In the genomic region with DNA sequence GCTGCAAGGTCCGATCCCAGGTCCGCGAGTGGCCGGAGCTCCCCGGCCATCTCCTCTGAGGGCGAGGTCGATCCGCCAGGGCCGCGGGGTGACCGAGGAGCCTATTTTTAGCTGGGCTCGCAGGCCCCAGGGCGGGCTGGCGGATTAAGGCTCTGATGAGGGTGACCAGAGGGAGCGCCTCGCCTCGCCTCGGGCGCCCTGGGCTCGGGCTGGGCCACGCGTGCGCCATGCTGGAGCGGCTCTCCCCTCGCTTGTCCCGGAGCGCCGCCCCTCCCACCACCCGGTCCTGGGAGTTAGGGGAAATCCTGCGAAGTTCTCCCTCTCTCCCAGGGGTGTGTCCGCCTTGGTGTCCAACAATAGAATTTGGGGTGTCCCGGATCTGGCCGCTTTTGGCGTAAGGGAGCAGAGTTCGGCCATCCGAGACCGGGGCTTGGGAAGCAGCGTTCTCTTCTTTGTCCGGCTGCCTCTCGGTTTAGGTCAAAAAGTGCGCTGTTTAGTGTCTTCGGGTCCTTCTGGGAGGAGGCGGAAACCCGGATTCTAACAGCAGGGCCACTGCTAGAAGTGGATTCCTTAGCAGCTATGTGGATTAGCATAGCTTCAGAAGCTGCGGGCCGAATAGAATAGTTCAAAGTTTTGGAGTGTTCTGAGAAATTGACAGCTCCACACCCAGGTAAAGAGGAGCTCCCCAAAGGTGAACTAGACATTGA, we compare ENCODE assay signal across 8 mouse cellular contexts. TPM values are rescaled to one million over a fixed set of nuclear protein-coding genes. Genes with fewer than 3 reads are reported as not detected.
DNase-seq lines count a peak whose midpoint lies in the region; ATAC-seq and TF ChIP-seq lines count a peak whose summit lies in the region.

No protein-coding gene starts in this region.

- no peaks in the 10 kb centered on the region for H3K9me3 ChIP-seq in embryonic facial prominence, embryonic 14.5 days (ENCODE audit: control insufficient read depth, low read length)
- no peaks in the 10 kb centered on the region for H3K9me3 ChIP-seq in heart, embryonic 12.5 days (replicated peaks)
- H3K9me3 ChIP-seq in kidney, embryonic 16.5 days (ENCODE audit: low read length), result no peaks in the 10 kb centered on the region
- H3K9me3 ChIP-seq in lung, embryonic 14.5 days (ENCODE audit: low read depth, low read length), result no peaks in the 10 kb centered on the region

- no peaks in the 10 kb centered on the region for H3K36me3 ChIP-seq in embryonic facial prominence, embryonic 14.5 days (ENCODE audit: control insufficient read depth, insufficient read depth, low read length)
- H3K36me3 ChIP-seq in heart, embryonic 12.5 days, result 0 out of 2 replicates have a peak, but pooled peaks cover 2% of the 10 kb centered on the region
- no peaks in the 10 kb centered on the region for H3K36me3 ChIP-seq in kidney, embryonic 16.5 days (ENCODE audit: insufficient read depth, low read length)
- H3K36me3 ChIP-seq in lung, embryonic 14.5 days (ENCODE audit: insufficient read depth), result 0 out of 2 replicates have a peak, but pooled peaks cover 4% of the 10 kb centered on the region

- peak overlapping the region; percentile 93 for H3K27ac ChIP-seq in embryonic facial prominence, embryonic 14.5 days (replicated peaks; ENCODE audit: low read depth, low read length)
- peak overlapping the region; percentile 99 for H3K27ac ChIP-seq in heart, embryonic 12.5 days (ENCODE audit: poor library complexity, severe bottlenecking)
- peak overlapping the region; percentile 98 for H3K27ac ChIP-seq in kidney, embryonic 16.5 days (ENCODE audit: low read length)
- H3K27ac ChIP-seq in lung, embryonic 14.5 days (ENCODE audit: low read depth), result peak overlapping the region; percentile 97

- peak; percentile 80 for DNase-seq in adrenal gland, adult 2 months
- DNase-seq in embryonic facial prominence, embryonic 14.5 days (ENCODE audit: low spot score), result peak; percentile 73
- DNase-seq in lung, embryonic 14.5 days, result peak; percentile 74
- DNase-seq in ovary, adult 18-20 months (ENCODE audit: low spot score), result peak; percentile 39
- DNase-seq in thymus, postnatal 4 days, result peak; percentile 66

- H3K4me2 ChIP-seq in embryonic facial prominence, embryonic 14.5 days (ENCODE audit: low read depth, low read length), result peak overlapping the region; percentile 71
- peak overlapping the region; percentile 85 for H3K4me2 ChIP-seq in heart, embryonic 12.5 days
- peak overlapping the region; percentile 61 for H3K4me2 ChIP-seq in kidney, embryonic 16.5 days (replicated peaks; ENCODE audit: low read depth, low read length)
- H3K4me2 ChIP-seq in lung, embryonic 14.5 days, result peak overlapping the region; percentile 80

- peak; percentile 33 for ATAC-seq in CD4-positive, CD25-positive, alpha-beta regulatory T cell, adult 4 months
- peak; percentile 89 for ATAC-seq in embryonic facial prominence, embryonic 14.5 days (ENCODE audit: low read depth)
- ATAC-seq in heart, embryonic 12.5 days (ENCODE audit: insufficient number of reproducible peaks, low FRiP score), result peak; percentile 84
- peak; percentile 90 for ATAC-seq in kidney, embryonic 16.5 days (ENCODE audit: low FRiP score, low TSS enrichment)
- peak; percentile 85 for ATAC-seq in lung, embryonic 14.5 days (ENCODE audit: insufficient read depth)

- H3K9ac ChIP-seq in embryonic facial prominence, embryonic 14.5 days (ENCODE audit: low read depth, low read length), result peak overlapping the region; percentile 97
- H3K9ac ChIP-seq in heart, embryonic 12.5 days, result peak overlapping the region; percentile 99
- H3K9ac ChIP-seq in kidney, embryonic 16.5 days (replicated peaks; ENCODE audit: low read length), result peak overlapping the region; percentile 95
- peak overlapping the region; percentile 96 for H3K9ac ChIP-seq in lung, embryonic 14.5 days

- under 1% methylated on average over 27 of the region's 46 CpGs for WGBS in embryonic facial prominence, embryonic 14.5 days
- under 1% methylated on average over 46 of the region's 46 CpGs for WGBS in heart, embryonic 12.5 days
- WGBS in kidney, embryonic 16.5 days, result under 1% methylated on average over 43 of the region's 46 CpGs
- WGBS in lung, embryonic 14.5 days, result under 1% methylated on average over 46 of the region's 46 CpGs

- peak overlapping the region; percentile 100 for H3K4me3 ChIP-seq in embryonic facial prominence, embryonic 14.5 days (ENCODE audit: low read depth, low read length)
- peak overlapping the region; percentile 99 for H3K4me3 ChIP-seq in heart, embryonic 12.5 days
- H3K4me3 ChIP-seq in kidney, embryonic 16.5 days (ENCODE audit: low read length), result peak overlapping the region; percentile 97
- H3K4me3 ChIP-seq in lung, embryonic 14.5 days (ENCODE audit: low read depth, low read length), result peak overlapping the region; percentile 96

- H3K27me3 ChIP-seq in embryonic facial prominence, embryonic 14.5 days (replicated peaks; ENCODE audit: control insufficient read depth, insufficient read depth, low read length), result no peaks in the 10 kb centered on the region
- no peaks in the 10 kb centered on the region for H3K27me3 ChIP-seq in heart, embryonic 12.5 days (replicated peaks)
- H3K27me3 ChIP-seq in kidney, embryonic 16.5 days (ENCODE audit: insufficient read depth, low read length), result no peaks in the 10 kb centered on the region
- no peaks in the 10 kb centered on the region for H3K27me3 ChIP-seq in lung, embryonic 14.5 days (ENCODE audit: insufficient read depth, low read length)

- H3K4me1 ChIP-seq in embryonic facial prominence, embryonic 14.5 days (ENCODE audit: control insufficient read depth, insufficient read depth, low read length), result peaks cover 17% of the 10 kb centered on the region
- H3K4me1 ChIP-seq in heart, embryonic 12.5 days (replicated peaks), result peaks cover 24% of the 10 kb centered on the region
- H3K4me1 ChIP-seq in kidney, embryonic 16.5 days (ENCODE audit: insufficient read depth, low read length), result peaks cover 16% of the 10 kb centered on the region
- H3K4me1 ChIP-seq in lung, embryonic 14.5 days (ENCODE audit: insufficient read depth), result 0 out of 2 replicates have a peak, but pooled peaks cover 6% of the 10 kb centered on the region

- TF ChIP-seq CTCF in lung, embryonic 14.5 days (IDR thresholded peaks at IDR 0.05; ENCODE audit: low read depth), result no peak

RNA-seq across cellular contexts. Expression of gene Ktn1, which starts 1.5 kb away (rescaled TPM):
- polyA plus RNA-seq in CD4-positive, CD25-positive, alpha-beta regulatory T cell, adult 4 months (2017; shearing (Covaris generic)), result 10 to 100 TPM; 60.6 to 67.2 TPM
- 10 to 100 TPM; 38.3 to 55.1 TPM for total RNA-seq in adrenal gland, adult 2 months (2021)
- 2.1 and 3.4 TPM in 2 replicates for polyA plus RNA-seq in adrenal gland, adult 2 months (2012; rRNA removed)
- 60.6 and 62.9 TPM in 2 replicates for polyA plus RNA-seq in embryonic facial prominence, embryonic 14.5 days (2014; fragmentation: Nextera tagmentation; extraction: Ambion mirVana)
- 93.5 and 102 TPM in 2 replicates for polyA plus RNA-seq in heart, embryonic 12.5 days (2016; fragmentation: Nextera tagmentation; extraction: Ambion mirVana)
- 52.1 and 63.1 TPM in 2 replicates for polyA plus RNA-seq in kidney, embryonic 16.5 days (2015; fragmentation: Nextera tagmentation; extraction: Ambion mirVana)
- 68.7 and 72.6 TPM in 2 replicates for polyA plus RNA-seq in lung, embryonic 14.5 days (2014; fragmentation: Nextera tagmentation; extraction: Ambion mirVana)

Comparison
In these comparisons a context has a peak if more than half of its experiments do, and no peak if none do; other contexts are left out.
1. Peak in every context shown above with its lines: DNase-seq, ATAC-seq, H3K4me3 ChIP-seq and H3K27ac ChIP-seq.
2. ATAC-seq: peak in every context shown above with its lines; median percentile 90 in kidney, embryonic 16.5 days; 89 in embryonic facial prominence, embryonic 14.5 days; 85 in lung, embryonic 14.5 days; 84 in heart, embryonic 12.5 days; 33 in CD4-positive, CD25-positive, alpha-beta regulatory T cell, adult 4 months.
3. RNA of gene Ktn1, which starts 1.5 kb away (polyA plus RNA-seq): 93.5 to 102 TPM in heart, embryonic 12.5 days, 68.7 to 72.6 TPM in lung, embryonic 14.5 days, 60.6 to 67.2 TPM in CD4-positive, CD25-positive, alpha-beta regulatory T cell, adult 4 months, 60.6 to 62.9 TPM in embryonic facial prominence, embryonic 14.5 days and 52.1 to 63.1 TPM in kidney, embryonic 16.5 days; 2.1 to 3.4 TPM in adrenal gland, adult 2 months; every median in the first group is over 10 times any median in the second.